In genomic region chr10:43527283-43528269, GRCm38 (mm10) we compare ENCODE assay signal across 8 mouse cellular contexts. TPM values are rescaled to one million over a fixed set of nuclear protein-coding genes. Genes with fewer than 3 reads are reported as not detected.
DNase-seq lines count a peak whose midpoint lies in the region; ATAC-seq lines count a peak whose summit lies in the region.

No protein-coding gene starts in this region.

- DNase-seq in right cerebral cortex, postnatal 10 days (ENCODE audit: low spot score in 2 of 2): peak; percentile 62 to 74
- DNase-seq in right cerebral cortex, postnatal 4 days: no peak
- peak; percentile 55 for DNase-seq in hindbrain, embryonic 11.5 days (ENCODE audit: low spot score)
- DNase-seq in liver, embryonic 11.5 days (ENCODE audit: low spot score): no peak
- DNase-seq in lung, adult 18-20 months: no peak
- no peak for DNase-seq in cerebellum, postnatal 25 days
- no peak for DNase-seq in kidney, postnatal 14 days

- no peaks in the 10 kb centered on the region for H3K27me3 ChIP-seq in hindbrain, embryonic 11.5 days (ENCODE audit: control insufficient read depth, insufficient read depth, low read length)
- no peaks in the 10 kb centered on the region for H3K27me3 ChIP-seq in liver, embryonic 11.5 days (replicated peaks; ENCODE audit: control insufficient read depth, insufficient read depth, low read length)
- no peaks in the 10 kb centered on the region for H3K27me3 ChIP-seq in stomach, embryonic 15.5 days (replicated peaks)

- no peak overlapping the region for H3K4me3 ChIP-seq in hindbrain, embryonic 11.5 days (ENCODE audit: low read depth, low read length)
- H3K4me3 ChIP-seq in liver, embryonic 11.5 days (ENCODE audit: low read depth, low read length): no peak overlapping the region
- no peak overlapping the region for H3K4me3 ChIP-seq in stomach, embryonic 15.5 days (replicated peaks)

- peaks cover 6% of the 10 kb centered on the region; the same call in 1 of the 2 replicates for H3K4me1 ChIP-seq in hindbrain, embryonic 11.5 days (replicated peaks; ENCODE audit: control insufficient read depth, insufficient read depth, low read length)
- H3K4me1 ChIP-seq in liver, embryonic 11.5 days (replicated peaks; ENCODE audit: control insufficient read depth, insufficient read depth, low read length): no peaks in the 10 kb centered on the region
- H3K4me1 ChIP-seq in stomach, embryonic 15.5 days: peaks cover 8% of the 10 kb centered on the region; the same call in 1 of the 2 replicates

- no peak overlapping the region for H3K4me2 ChIP-seq in hindbrain, embryonic 11.5 days (replicated peaks; ENCODE audit: low read depth, low read length)
- no peak overlapping the region for H3K4me2 ChIP-seq in liver, embryonic 11.5 days
- no peak overlapping the region for H3K4me2 ChIP-seq in stomach, embryonic 15.5 days

- peak overlapping the region; percentile 83 for H3K27ac ChIP-seq in hindbrain, embryonic 11.5 days (ENCODE audit: low read depth, low read length)
- no peak overlapping the region; the same call in 1 of the 2 replicates for H3K27ac ChIP-seq in liver, embryonic 11.5 days (ENCODE audit: low read depth, low read length)
- H3K27ac ChIP-seq in stomach, embryonic 15.5 days: peak overlapping the region; percentile 67

- H3K36me3 ChIP-seq in hindbrain, embryonic 11.5 days (ENCODE audit: control insufficient read depth, insufficient read depth, low read length): peaks cover 2% of the 10 kb centered on the region; the same call in 1 of the 2 replicates
- peaks cover 12% of the 10 kb centered on the region for H3K36me3 ChIP-seq in liver, embryonic 11.5 days (ENCODE audit: control insufficient read depth, insufficient read depth, low read length)
- H3K36me3 ChIP-seq in stomach, embryonic 15.5 days: peaks cover 39% of the 10 kb centered on the region

- ATAC-seq in hindbrain, embryonic 11.5 days (ENCODE audit: low FRiP score): peak; percentile 75
- ATAC-seq in liver, embryonic 11.5 days (replicated peaks; ENCODE audit: low FRiP score): peak; percentile 58
- peak; percentile 80 for ATAC-seq in stomach, embryonic 15.5 days (ENCODE audit: insufficient read depth, low FRiP score, low read depth)

- peak overlapping the region; percentile 7 for H3K9ac ChIP-seq in hindbrain, embryonic 11.5 days (ENCODE audit: low read depth, low read length)
- no peak overlapping the region for H3K9ac ChIP-seq in liver, embryonic 11.5 days (ENCODE audit: low read depth, low read length)
- no peak overlapping the region for H3K9ac ChIP-seq in stomach, embryonic 15.5 days

- WGBS in hindbrain, embryonic 11.5 days: 45% methylated on average over 15 of the region's 15 CpGs
- 67% methylated on average over 15 of the region's 15 CpGs for WGBS in liver, embryonic 11.5 days
- 50% methylated on average over 15 of the region's 15 CpGs for WGBS in stomach, embryonic 15.5 days

- H3K9me3 ChIP-seq in hindbrain, embryonic 11.5 days (ENCODE audit: control insufficient read depth, low read length): no peaks in the 10 kb centered on the region
- no peaks in the 10 kb centered on the region for H3K9me3 ChIP-seq in liver, embryonic 11.5 days (ENCODE audit: control insufficient read depth, low read length)
- no peaks in the 10 kb centered on the region for H3K9me3 ChIP-seq in stomach, embryonic 15.5 days

RNA-seq across cellular contexts. Expression of gene Gm9803, which starts 3.7 kb away (rescaled TPM):
- 9.6 and 16.8 TPM in 2 replicates for polyA plus RNA-seq in hindbrain, embryonic 11.5 days (2014; fragmentation: Nextera tagmentation; extraction: Ambion mirVana)
- polyA plus RNA-seq in liver, embryonic 11.5 days (2014; fragmentation: Nextera tagmentation; extraction: Ambion mirVana): 10.3 and 11.6 TPM in 2 replicates
- 9.6 and 36.0 TPM in 2 replicates for polyA plus RNA-seq in stomach, embryonic 15.5 days (2015; fragmentation: Nextera tagmentation; extraction: Ambion mirVana)

RNA-seq across cellular contexts. Expression of gene 1700021F05Rik, which starts 13.2 kb away (rescaled TPM):
- 70.4 and 76.2 TPM in 2 replicates for polyA plus RNA-seq in hindbrain, embryonic 11.5 days (2014; fragmentation: Nextera tagmentation; extraction: Ambion mirVana)
- polyA plus RNA-seq in liver, embryonic 11.5 days (2014; fragmentation: Nextera tagmentation; extraction: Ambion mirVana): 79.5 and 80.7 TPM in 2 replicates
- polyA plus RNA-seq in stomach, embryonic 15.5 days (2015; fragmentation: Nextera tagmentation; extraction: Ambion mirVana): 64.6 and 66.9 TPM in 2 replicates

RNA-seq across cellular contexts. Expression of gene Bend3, which starts 48.9 kb away (rescaled TPM):
- 8.7 and 8.8 TPM in 2 replicates for polyA plus RNA-seq in hindbrain, embryonic 11.5 days (2014; fragmentation: Nextera tagmentation; extraction: Ambion mirVana)
- polyA plus RNA-seq in liver, embryonic 11.5 days (2014; fragmentation: Nextera tagmentation; extraction: Ambion mirVana): 7.2 TPM in 2 replicates
- polyA plus RNA-seq in stomach, embryonic 15.5 days (2015; fragmentation: Nextera tagmentation; extraction: Ambion mirVana): 3.2 and 4.0 TPM in 2 replicates

RNA-seq across cellular contexts. Expression of gene Cd24a, which starts 50.5 kb away (rescaled TPM):
- polyA plus RNA-seq in hindbrain, embryonic 11.5 days (2014; fragmentation: Nextera tagmentation; extraction: Ambion mirVana): 783 and 816 TPM in 2 replicates
- 420 and 459 TPM in 2 replicates for polyA plus RNA-seq in liver, embryonic 11.5 days (2014; fragmentation: Nextera tagmentation; extraction: Ambion mirVana)
- polyA plus RNA-seq in stomach, embryonic 15.5 days (2015; fragmentation: Nextera tagmentation; extraction: Ambion mirVana): 294 and 352 TPM in 2 replicates

Comparison
In these comparisons a context has a peak if more than half of its experiments do, and no peak if none do; other contexts are left out.
1. DNase-seq: peak in right cerebral cortex, postnatal 10 days (2 of 2) and hindbrain, embryonic 11.5 days (single experiment); none in right cerebral cortex, postnatal 4 days (single experiment), liver, embryonic 11.5 days (single experiment), lung, adult 18-20 months (0 of 2), cerebellum, postnatal 25 days (0 of 2) and kidney, postnatal 14 days (single experiment).
2. Peak in every context shown above with its lines, with median percentiles within 50 percentile points of each other: ATAC-seq.